Mouse (Mus musculus): ENCODE data around the gene Ankdd1b. TPM values are rescaled to one million over a fixed set of nuclear protein-coding genes. Genes with fewer than 3 reads are reported as not detected.

The Ankdd1b gene
- total RNA-seq, 2 experiments from 2014 or later, result 0.61 TPM; not detected in 1

- DNase-seq (ENCODE audit: low spot score in 2 of 2), result no peak
Measured at GRCm38 (mm10) chr13:96457566-96457965, 13.4 kb downstream of the Ankdd1b start.

GRCm38 (mm10) chr13:96454288-96454687 lies 16.7 kb downstream of the Ankdd1b start:
- no peak for DNase-seq (ENCODE audit: low spot score in 2 of 2)

- DNase-seq (ENCODE audit: low spot score in 2 of 2), result no peak
Measured at GRCm38 (mm10) chr13:96452621-96453020, 18.4 kb downstream of the Ankdd1b start.

- DNase-seq (ENCODE audit: low spot score in 2 of 2), result no peak
Measured at GRCm38 (mm10) chr13:96451386-96452140, 19.4 kb downstream of the Ankdd1b start.

DNA sequence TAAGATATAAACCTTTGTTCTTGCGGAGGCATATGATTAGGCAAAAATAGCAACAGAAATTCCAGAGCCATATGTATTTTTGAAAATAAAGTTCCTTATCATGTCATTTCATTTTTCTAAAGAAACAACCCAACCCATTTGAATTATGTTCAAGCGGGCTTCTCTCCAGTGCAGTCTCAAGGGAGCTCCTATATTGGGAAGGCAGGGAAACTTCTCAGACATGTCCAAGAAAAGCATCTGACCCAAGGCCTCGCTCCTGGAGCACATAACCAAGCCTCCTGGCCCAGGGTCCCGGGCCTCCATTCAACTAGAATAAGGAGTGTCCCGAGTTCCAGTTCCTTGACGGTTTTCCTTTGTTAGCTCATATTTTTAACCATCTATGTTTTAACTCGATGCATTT lies 20.1 kb downstream of the Ankdd1b start:
- no peak for DNase-seq (ENCODE audit: low spot score in 2 of 2)

GRCm38 (mm10) chr13:96450205-96450856 lies 20.7 kb downstream of the Ankdd1b start:
- DNase-seq (ENCODE audit: low spot score in 2 of 2), result no peak

- no peak for DNase-seq (ENCODE audit: low spot score in 2 of 2)
Measured at GRCm38 (mm10) chr13:96440436-96440835, 30.6 kb downstream of the Ankdd1b start.

GRCm38 (mm10) chr13:96436921-96437320 lies 34.1 kb downstream of the Ankdd1b start:
- DNase-seq (ENCODE audit: low spot score in 2 of 2), result no peak

DNA sequence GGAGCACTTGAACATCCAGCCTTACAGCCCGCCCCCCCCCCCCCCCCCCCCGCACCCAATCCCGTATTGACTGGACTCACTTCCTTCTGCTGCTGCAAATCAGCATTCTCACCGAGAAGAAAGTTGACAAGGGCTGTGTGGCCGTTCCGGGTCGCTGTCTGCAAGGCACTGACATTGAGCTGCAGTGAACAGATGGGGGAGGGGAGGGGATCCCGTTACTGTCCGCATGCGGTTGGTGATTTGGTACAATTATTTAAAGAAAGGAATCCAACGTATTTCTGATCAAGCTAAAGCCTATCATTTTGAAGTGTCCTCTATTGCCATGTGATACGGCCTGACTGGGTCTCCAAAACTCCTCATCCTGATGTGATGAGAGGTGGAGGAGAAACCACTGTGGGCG lies 35.2 kb downstream of the Ankdd1b start:
- no peak for DNase-seq (ENCODE audit: low spot score in 2 of 2)

DNA sequence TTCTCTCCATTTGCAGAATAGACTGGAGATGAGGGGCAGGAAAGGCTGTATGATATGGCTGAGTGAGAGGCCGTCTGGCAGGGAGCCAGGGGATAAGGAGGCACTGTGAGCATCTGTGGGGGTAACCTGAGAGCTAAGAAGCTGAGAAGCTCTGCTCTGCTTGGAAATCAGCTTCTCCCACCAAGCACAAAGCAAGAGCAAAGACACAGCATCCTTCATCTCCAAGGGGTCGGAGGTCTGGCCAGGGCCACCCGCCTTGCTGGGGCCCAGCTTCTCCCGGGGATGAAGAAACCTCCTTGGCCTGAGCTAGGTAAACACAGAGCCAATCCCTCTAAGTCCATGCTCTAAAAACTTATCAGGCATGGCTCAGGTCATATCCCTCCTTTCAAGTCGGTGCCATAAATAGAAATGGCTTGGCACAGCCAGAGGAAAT lies 36.1 kb downstream of the Ankdd1b start:
- DNase-seq (ENCODE audit: low spot score in 2 of 2), result no peak

GRCm38 (mm10) chr13:96433648-96434190 lies 37.3 kb downstream of the Ankdd1b start:
- no peak for DNase-seq (ENCODE audit: low spot score in 2 of 2)

DNA sequence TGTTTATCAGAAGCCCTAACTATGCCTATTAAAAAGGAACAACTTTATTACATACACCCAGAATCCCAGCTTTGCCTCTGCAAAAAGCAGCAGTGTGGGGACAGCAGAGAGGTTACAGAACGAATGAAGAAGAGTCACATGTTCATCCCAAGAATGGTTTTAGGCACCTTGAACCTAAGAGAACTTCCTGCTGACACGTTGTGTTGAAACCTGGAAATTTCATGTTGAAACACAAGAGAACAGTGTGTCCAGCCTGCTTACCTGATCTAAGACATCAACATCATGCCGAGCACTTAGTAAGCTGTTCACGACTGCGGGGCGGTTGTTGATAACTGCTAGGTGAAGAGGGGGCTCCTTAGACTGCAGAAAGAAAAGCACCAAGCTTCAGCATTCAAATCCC lies 38.0 kb downstream of the Ankdd1b start:
- DNase-seq (ENCODE audit: low spot score in 2 of 2), result no peak

GRCm38 (mm10) chr13:96432376-96432811 lies 38.6 kb downstream of the Ankdd1b start:
- DNase-seq (ENCODE audit: low spot score in 2 of 2), result no peak

DNA sequence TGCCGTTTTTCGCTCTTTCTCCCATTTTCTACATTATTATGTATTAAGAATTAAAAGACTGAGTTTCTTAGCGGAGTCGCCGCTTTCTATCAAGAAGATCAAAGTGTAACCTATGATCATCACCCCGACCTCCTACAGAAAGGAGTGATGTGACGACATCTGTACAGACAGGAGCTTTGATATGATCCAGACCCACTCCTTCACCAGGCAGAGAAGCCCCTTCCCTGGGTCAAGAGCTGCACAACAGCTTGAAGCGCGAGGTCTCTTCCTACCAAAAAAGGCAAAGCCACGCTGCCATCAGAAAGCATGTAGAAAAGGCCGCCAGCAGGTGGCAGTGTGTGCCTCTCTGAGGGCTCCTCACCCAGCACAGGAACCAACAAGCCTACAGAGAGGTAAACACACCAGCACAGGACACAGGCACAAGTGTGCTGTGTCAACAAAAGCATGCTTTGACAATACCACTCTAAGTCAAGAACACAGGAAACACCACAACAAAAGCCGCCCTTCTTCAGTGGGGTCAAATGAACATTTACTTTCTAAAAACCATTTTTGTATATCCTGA lies 39.3 kb downstream of the Ankdd1b start:
- DNase-seq (ENCODE audit: low spot score in 2 of 2), result peak; percentile 87 to 92

DNA sequence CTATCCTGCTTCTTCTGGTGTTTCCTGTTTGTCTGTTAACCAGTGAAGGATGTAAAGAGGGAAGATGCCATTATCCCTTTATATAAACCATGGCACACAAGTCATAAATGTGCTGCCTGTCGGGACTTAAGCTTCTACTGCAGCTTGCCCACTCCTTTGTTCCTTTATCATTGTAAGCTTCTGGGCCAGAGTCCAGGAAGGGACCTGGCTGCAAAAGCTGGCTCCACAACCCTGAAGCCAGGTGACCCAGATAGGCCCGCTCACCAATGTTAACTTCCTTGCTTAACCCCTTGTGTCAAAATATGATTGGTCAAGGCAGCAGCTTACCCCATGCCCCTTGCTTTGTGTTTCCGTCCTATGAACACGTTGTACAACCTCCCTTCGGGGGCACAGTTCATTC lies 42.5 kb downstream of the Ankdd1b start:
- no peak for DNase-seq (ENCODE audit: low spot score in 2 of 2)

DNA sequence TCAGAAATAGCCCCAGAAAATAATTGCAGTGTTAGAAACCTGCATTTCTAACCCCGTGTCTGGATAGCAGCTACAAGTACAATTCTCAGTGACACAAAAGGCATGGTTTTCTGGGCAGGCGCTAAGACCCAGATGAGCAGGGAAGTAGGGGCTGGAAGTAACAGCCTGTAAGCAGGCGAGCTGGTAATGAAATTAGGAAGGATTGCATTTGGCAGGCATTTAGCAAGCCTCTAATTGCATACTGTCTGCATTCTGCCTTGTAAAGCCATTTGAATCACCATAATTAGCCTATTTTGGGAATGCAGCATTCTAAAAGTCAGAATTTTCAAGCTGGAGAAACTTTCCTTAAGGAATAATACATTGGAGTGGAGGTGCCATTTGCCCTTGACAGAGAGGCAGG lies 45.0 kb downstream of the Ankdd1b start:
- DNase-seq (ENCODE audit: low spot score in 2 of 2), result no peak

- no peak for DNase-seq (ENCODE audit: low spot score in 2 of 2)
Measured at GRCm38 (mm10) chr13:96424496-96425274, 46.3 kb downstream of the Ankdd1b start.

DNA sequence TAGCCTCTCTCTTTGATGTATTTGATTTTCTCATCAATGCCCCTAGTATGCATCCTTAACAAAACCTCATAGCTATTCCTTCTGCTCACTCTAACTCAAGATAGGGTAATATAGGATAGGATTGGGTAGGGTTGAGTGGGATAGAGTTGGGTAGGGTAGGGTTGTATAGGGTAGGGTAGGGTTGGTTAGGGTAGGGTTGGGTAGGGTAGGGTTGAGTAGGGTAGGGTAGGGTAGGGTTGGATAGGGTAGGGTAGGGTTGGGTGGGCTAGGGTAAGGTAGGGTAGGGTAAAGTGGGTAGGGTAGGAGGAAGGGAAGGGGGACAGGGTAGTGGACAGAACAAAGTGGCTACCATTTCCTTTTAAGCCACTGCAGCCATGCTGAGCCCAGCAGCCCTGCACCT lies 49.8 kb downstream of the Ankdd1b start:
- no peak for DNase-seq (ENCODE audit: low spot score in 2 of 2)

DNA sequence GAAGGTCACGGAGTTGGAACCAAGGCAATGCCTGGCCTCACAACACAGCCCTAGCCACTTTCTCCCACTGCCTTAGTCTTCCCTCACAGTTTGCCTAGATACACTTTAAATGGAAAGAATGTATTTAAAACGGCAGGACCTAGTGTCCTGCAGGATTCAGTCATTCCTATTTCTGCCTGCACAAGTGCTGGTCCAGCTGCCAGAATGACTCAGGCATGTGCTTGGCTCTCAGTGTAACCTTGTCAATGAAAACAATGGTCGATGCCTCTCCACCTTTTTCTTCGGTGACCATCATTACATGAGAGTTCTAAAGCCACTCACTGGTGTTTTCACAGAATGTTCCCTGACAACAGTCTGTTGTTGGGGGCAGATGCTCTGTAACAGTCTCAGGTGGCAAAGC lies 52.5 kb downstream of the Ankdd1b start:
- no peak for DNase-seq (ENCODE audit: low spot score in 2 of 2)

DNA sequence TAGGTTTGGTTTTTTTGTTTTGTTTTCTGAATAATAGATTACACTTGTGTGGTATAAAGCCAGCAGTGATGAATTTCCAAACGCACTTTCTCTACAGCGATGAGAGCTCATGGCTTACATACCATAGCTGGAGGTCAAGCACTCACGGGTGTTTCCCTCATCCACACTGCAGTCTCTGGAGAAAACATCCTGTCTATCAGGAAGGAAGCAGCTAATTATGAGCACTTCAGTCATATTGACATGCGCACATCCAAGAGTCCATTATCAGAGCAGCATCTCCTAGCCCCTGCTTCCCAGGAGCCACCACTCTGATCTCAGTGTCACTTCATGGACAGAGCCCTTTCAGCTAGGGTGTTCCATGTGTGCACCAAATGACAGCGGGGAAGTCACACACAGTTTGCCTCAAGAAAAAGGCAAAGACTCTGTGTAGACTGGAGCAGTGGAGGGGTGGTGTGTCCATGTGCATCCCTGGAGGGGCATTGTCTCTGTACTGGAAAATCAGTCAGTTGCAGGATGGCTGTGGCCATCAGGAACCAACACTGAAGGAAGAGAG lies 53.7 kb downstream of the Ankdd1b start:
- no peak for DNase-seq (ENCODE audit: low spot score in 2 of 2)

GRCm38 (mm10) chr13:96416380-96416779 lies 54.6 kb downstream of the Ankdd1b start:
- no peak for DNase-seq (ENCODE audit: low spot score in 2 of 2)
